Mouse (Mus musculus): ENCODE data around the gene Rab1b. TPM values are rescaled to one million over a fixed set of nuclear protein-coding genes. Genes with fewer than 3 reads are reported as not detected.
A peak's percentile ranks its signal among the peaks of the same experiment; 100 is the strongest.

The Rab1b gene
- polyA plus RNA-seq, 1 experiment from 2014 or later, result 211 TPM

DNA sequence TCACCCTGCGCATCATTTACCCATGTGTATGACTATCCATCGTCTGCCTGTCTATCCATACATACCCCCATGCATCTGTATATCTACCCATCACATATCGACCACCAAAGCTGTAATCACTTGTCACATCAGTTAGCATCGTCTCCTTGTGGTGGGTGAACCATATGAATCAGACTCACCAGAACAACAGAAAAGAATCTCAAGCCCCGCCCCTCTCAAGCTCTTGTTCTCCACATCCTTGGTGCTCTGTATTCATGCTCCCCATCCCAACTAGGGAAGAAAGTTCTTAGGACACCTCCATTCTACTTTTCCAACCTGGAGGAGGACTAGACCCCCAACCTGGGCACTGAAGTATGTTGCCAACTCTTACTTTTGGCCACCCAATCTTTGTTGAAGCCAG lies 44.8 kb downstream of the Rab1b start:
- H3K4me3 ChIP-seq (ENCODE audit: low read depth, low read length), result no peak overlapping the region
- WGBS (ENCODE audit: insufficient replicate concordance), result 80% methylated on average over 5 of the region's 5 CpGs
- no peak overlapping the region for H3K9ac ChIP-seq (ENCODE audit: low read depth, low read length)
- no peaks in the 10 kb centered on the region for H3K27me3 ChIP-seq (ENCODE audit: control insufficient read depth, insufficient read depth, low read length)
- H3K9me3 ChIP-seq (replicated peaks; ENCODE audit: control insufficient read depth, low read length), result no peaks in the 10 kb centered on the region
- H3K4me2 ChIP-seq, result no peak overlapping the region
- H3K27ac ChIP-seq (ENCODE audit: low read depth, low read length), result no peak overlapping the region
- no peaks in the 10 kb centered on the region for H3K36me3 ChIP-seq (ENCODE audit: control insufficient read depth, insufficient read depth, low read length)
- H3K4me1 ChIP-seq (ENCODE audit: control insufficient read depth, insufficient read depth, low read length), result peaks cover 44% of the 10 kb centered on the region
- no peak for ATAC-seq (replicated peaks; ENCODE audit: insufficient number of reproducible peaks, low FRiP score, low TSS enrichment)

GRCm38 (mm10) chr19:5060365-5061330 lies 46.2 kb downstream of the Rab1b start:
- no peak for ATAC-seq (replicated peaks; ENCODE audit: insufficient number of reproducible peaks, low FRiP score, low TSS enrichment)
- no peaks in the 10 kb centered on the region for H3K9me3 ChIP-seq (replicated peaks; ENCODE audit: control insufficient read depth, low read length)
- peak overlapping the region; percentile 50 for H3K27ac ChIP-seq (ENCODE audit: low read depth, low read length)
- H3K36me3 ChIP-seq (ENCODE audit: control insufficient read depth, insufficient read depth, low read length), result no peaks in the 10 kb centered on the region
- H3K27me3 ChIP-seq (ENCODE audit: control insufficient read depth, insufficient read depth, low read length), result no peaks in the 10 kb centered on the region
- peaks cover 43% of the 10 kb centered on the region for H3K4me1 ChIP-seq (ENCODE audit: control insufficient read depth, insufficient read depth, low read length)
- no peak overlapping the region for H3K4me3 ChIP-seq (ENCODE audit: low read depth, low read length)
- WGBS (ENCODE audit: insufficient replicate concordance), result 32% methylated on average over 5 of the region's 5 CpGs
- no peak overlapping the region for H3K9ac ChIP-seq (ENCODE audit: low read depth, low read length)
- no peak overlapping the region for H3K4me2 ChIP-seq

DNA sequence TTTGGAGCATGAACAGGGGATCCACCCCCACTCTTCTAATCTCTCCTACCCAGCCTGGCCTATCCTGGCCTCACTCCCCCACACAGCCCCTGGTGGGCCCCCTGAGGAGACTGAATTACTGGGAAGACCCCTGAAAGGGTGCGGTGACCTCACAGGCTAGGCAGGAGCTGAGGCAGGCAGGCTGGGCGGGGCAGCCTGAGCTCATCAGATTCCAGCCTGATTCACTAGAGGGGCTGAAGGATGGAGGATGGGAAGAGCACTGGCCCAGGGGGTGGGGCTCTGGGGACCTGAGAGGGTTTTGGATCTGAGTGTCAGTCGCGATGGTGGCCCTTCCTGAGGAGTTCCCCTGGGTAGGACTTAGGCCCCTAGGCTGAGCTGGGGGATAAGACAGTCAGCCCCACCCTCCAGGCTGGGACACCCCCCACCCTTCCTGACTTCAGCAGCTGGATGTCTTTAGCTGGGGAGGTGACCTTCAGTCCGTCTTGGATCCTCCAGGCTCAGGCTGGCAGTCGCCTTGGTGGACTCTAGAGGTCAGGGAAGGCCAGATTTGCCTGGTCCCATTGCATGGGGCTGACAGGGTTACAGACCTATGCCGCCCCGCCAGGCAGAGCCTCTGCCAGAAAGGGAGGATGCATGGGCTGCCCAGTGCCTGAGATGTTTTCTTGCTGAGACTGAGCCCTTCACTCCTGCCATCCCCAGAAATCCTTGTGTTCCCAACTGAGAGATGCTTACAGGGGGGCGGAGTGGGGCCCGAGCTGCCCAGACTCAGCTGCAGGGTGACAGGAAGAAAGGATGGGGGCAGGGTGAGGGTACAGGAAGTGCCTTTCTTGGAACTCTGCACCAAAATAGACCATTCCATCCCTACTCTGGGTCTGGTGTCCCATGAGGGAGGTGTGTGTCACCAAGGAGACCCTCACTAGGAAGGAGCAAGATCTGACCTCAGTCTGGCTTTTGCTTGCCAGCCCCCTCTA lies 47.8 kb downstream of the Rab1b start:
- Histone ChIP-seq H3K4me1 (ENCODE audit: control insufficient read depth, insufficient read depth, low read length) (peaks cover 35% of the 10 kb centered on the region), H3K36me3 (ENCODE audit: control insufficient read depth, insufficient read depth, low read length) (no peaks in the 10 kb centered on the region), H3K9me3 (replicated peaks; ENCODE audit: control insufficient read depth, low read length) (no peaks in the 10 kb centered on the region), H3K4me2 (peak overlapping the region; percentile 32), H3K27me3 (ENCODE audit: control insufficient read depth, insufficient read depth, low read length) (0 out of 2 replicates have a peak, but pooled peaks cover 4% of the 10 kb centered on the region), H3K27ac (ENCODE audit: low read depth, low read length) (peak overlapping the region; percentile 7), H3K4me3 (ENCODE audit: low read depth, low read length) (no peak overlapping the region), H3K9ac (ENCODE audit: low read depth, low read length) (peak overlapping the region; percentile 49)
- ATAC-seq (replicated peaks; ENCODE audit: insufficient number of reproducible peaks, low FRiP score, low TSS enrichment), result 0 out of 2 replicates have a peak, but pooled peaks have one; percentile 14
- WGBS (ENCODE audit: insufficient replicate concordance), result 4% methylated on average over 10 of the region's 10 CpGs

GRCm38 (mm10) chr19:5057876-5058775 lies 48.7 kb downstream of the Rab1b start:
- Histone ChIP-seq H3K27ac (ENCODE audit: low read depth, low read length) (peak overlapping the region; percentile 7), H3K9me3 (replicated peaks; ENCODE audit: control insufficient read depth, low read length) (no peaks in the 10 kb centered on the region), H3K4me3 (ENCODE audit: low read depth, low read length) (no peak overlapping the region), H3K4me1 (ENCODE audit: control insufficient read depth, insufficient read depth, low read length) (peaks cover 35% of the 10 kb centered on the region), H3K27me3 (ENCODE audit: control insufficient read depth, insufficient read depth, low read length) (peaks cover 13% of the 10 kb centered on the region), H3K9ac (ENCODE audit: low read depth, low read length) (peak overlapping the region; percentile 6; the same call in 1 of the 2 replicates), H3K4me2 (no peak overlapping the region), H3K36me3 (ENCODE audit: control insufficient read depth, insufficient read depth, low read length) (no peaks in the 10 kb centered on the region)
- ATAC-seq (replicated peaks; ENCODE audit: insufficient number of reproducible peaks, low FRiP score, low TSS enrichment), result no peak
- WGBS (ENCODE audit: insufficient replicate concordance), result 17% methylated on average over 16 of the region's 16 CpGs

GRCm38 (mm10) chr19:5056251-5056650 lies 50.6 kb downstream of the Rab1b start:
- 20% methylated on average over 6 of the region's 6 CpGs for WGBS (ENCODE audit: insufficient replicate concordance)
- Histone ChIP-seq H3K27ac (ENCODE audit: low read depth, low read length) (no peak overlapping the region), H3K36me3 (ENCODE audit: control insufficient read depth, insufficient read depth, low read length) (no peaks in the 10 kb centered on the region), H3K4me3 (ENCODE audit: low read depth, low read length) (no peak overlapping the region), H3K9me3 (replicated peaks; ENCODE audit: control insufficient read depth, low read length) (no peaks in the 10 kb centered on the region), H3K27me3 (ENCODE audit: control insufficient read depth, insufficient read depth, low read length) (peaks cover 26% of the 10 kb centered on the region), H3K4me1 (ENCODE audit: control insufficient read depth, insufficient read depth, low read length) (peaks cover 47% of the 10 kb centered on the region), H3K9ac (ENCODE audit: low read depth, low read length) (no peak overlapping the region), H3K4me2 (no peak overlapping the region; the same call in 1 of the 2 replicates)
- 0 out of 2 replicates have a peak, but pooled peaks have one; percentile 8 for ATAC-seq (replicated peaks; ENCODE audit: insufficient number of reproducible peaks, low FRiP score, low TSS enrichment)

- H3K4me1 ChIP-seq (ENCODE audit: control insufficient read depth, insufficient read depth, low read length), result peaks cover 35% of the 10 kb centered on the region
- 22% methylated on average over 9 of the region's 9 CpGs for WGBS (ENCODE audit: insufficient replicate concordance)
- no peaks in the 10 kb centered on the region for H3K9me3 ChIP-seq (replicated peaks; ENCODE audit: control insufficient read depth, low read length)
- no peak overlapping the region for H3K27ac ChIP-seq (ENCODE audit: low read depth, low read length)
- no peak overlapping the region for H3K4me3 ChIP-seq (ENCODE audit: low read depth, low read length)
- no peak for ATAC-seq (replicated peaks; ENCODE audit: insufficient number of reproducible peaks, low FRiP score, low TSS enrichment)
- H3K4me2 ChIP-seq, result no peak overlapping the region
- no peaks in the 10 kb centered on the region for H3K36me3 ChIP-seq (ENCODE audit: control insufficient read depth, insufficient read depth, low read length)
- H3K27me3 ChIP-seq (ENCODE audit: control insufficient read depth, insufficient read depth, low read length), result peaks cover 26% of the 10 kb centered on the region
- H3K9ac ChIP-seq (ENCODE audit: low read depth, low read length), result no peak overlapping the region
Observed at GRCm38 (mm10) chr19:5053909-5054308, 53.0 kb downstream of the Rab1b start.

DNA sequence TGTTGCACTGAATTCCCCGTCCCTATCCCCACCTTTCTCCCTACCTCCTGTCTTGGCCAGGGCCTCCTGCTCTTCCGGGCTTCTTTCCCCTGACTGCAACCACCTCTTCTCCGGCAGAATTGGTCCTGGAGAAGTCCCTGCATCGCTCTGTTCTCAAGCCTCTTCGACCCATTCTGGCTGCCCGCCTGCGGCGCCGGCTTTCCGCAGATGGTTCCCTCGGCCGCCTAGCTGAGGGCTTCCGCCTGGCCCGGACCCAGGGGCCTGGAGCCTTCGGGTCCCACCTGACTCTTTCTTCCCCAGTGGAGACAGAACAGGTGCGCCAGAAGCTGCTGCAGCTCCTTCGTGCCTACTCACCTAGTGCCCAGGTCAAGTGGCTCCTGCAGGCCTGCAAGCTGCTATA lies 54.0 kb downstream of the Rab1b start:
- 49% methylated on average over 17 of the region's 17 CpGs for WGBS (ENCODE audit: insufficient replicate concordance)
- Histone ChIP-seq H3K9me3 (replicated peaks; ENCODE audit: control insufficient read depth, low read length) (no peaks in the 10 kb centered on the region), H3K4me1 (ENCODE audit: control insufficient read depth, insufficient read depth, low read length) (peaks cover 26% of the 10 kb centered on the region), H3K4me3 (ENCODE audit: low read depth, low read length) (no peak overlapping the region), H3K9ac (ENCODE audit: low read depth, low read length) (no peak overlapping the region), H3K27ac (ENCODE audit: low read depth, low read length) (no peak overlapping the region), H3K36me3 (ENCODE audit: control insufficient read depth, insufficient read depth, low read length) (no peaks in the 10 kb centered on the region), H3K4me2 (no peak overlapping the region), H3K27me3 (ENCODE audit: control insufficient read depth, insufficient read depth, low read length) (peaks cover 26% of the 10 kb centered on the region)
- no peak for ATAC-seq (replicated peaks; ENCODE audit: insufficient number of reproducible peaks, low FRiP score, low TSS enrichment)

Data from heart, embryonic 11.5 days (tissue).